Comparison of ENCODE assay signal across 32 mouse cellular contexts in genomic region chr12:92092794-92093365, GRCm38 (mm10).
DNase-seq lines count a peak whose midpoint lies in the region; ATAC-seq and TF ChIP-seq lines count a peak whose summit lies in the region.
"Had no signal": no experiment of that assay in that cellular context is flagged by ENCODE, and none has a peak within 500 bp of the region (broad histone marks: within the 10 kb centered on the region; RNA-seq: fewer than 3 reads in every experiment).

No protein-coding gene starts in this region.

- H3K9me3 ChIP-seq in forebrain, postnatal 0 days (ENCODE audit: low read length), result no peaks in the 10 kb centered on the region
- no peaks in the 10 kb centered on the region for H3K9me3 ChIP-seq in forebrain, embryonic 13.5 days (replicated peaks)
- no peaks in the 10 kb centered on the region for H3K9me3 ChIP-seq in intestine, embryonic 15.5 days
- no peaks in the 10 kb centered on the region for H3K9me3 ChIP-seq in stomach, postnatal 0 days (ENCODE audit: control insufficient read depth, low read length)
- H3K9me3 ChIP-seq: embryonic facial prominence, embryonic 13.5 days; G1E; heart, embryonic 10.5 days; heart, embryonic 15.5 days; hindbrain, embryonic 13.5 days; limb, embryonic 12.5 days; liver, embryonic 15.5 days; midbrain, embryonic 10.5 days; midbrain, embryonic 15.5 days; neural tube, embryonic 15.5 days had no signal

- H3K9ac ChIP-seq in forebrain, postnatal 0 days, result no peak overlapping the region
- H3K9ac ChIP-seq in forebrain, embryonic 13.5 days, result no peak overlapping the region
- no peak overlapping the region for H3K9ac ChIP-seq in intestine, embryonic 15.5 days
- no peak overlapping the region for H3K9ac ChIP-seq in stomach, postnatal 0 days (ENCODE audit: low read length)
- H3K9ac ChIP-seq: embryonic facial prominence, embryonic 13.5 days; heart, embryonic 15.5 days; hindbrain, embryonic 13.5 days; limb, embryonic 12.5 days; liver, embryonic 15.5 days; lung, embryonic 14.5 days; midbrain, embryonic 15.5 days; neural tube, embryonic 15.5 days had no signal

- H3K4me2 ChIP-seq in forebrain, postnatal 0 days (ENCODE audit: low read depth), result no peak overlapping the region
- no peak overlapping the region for H3K4me2 ChIP-seq in forebrain, embryonic 13.5 days
- no peak overlapping the region for H3K4me2 ChIP-seq in intestine, embryonic 15.5 days (replicated peaks)
- no peak overlapping the region for H3K4me2 ChIP-seq in stomach, postnatal 0 days (replicated peaks; ENCODE audit: low read depth)
- H3K4me2 ChIP-seq: embryonic facial prominence, embryonic 13.5 days; heart, embryonic 15.5 days; hindbrain, embryonic 13.5 days; limb, embryonic 12.5 days; liver, embryonic 15.5 days; lung, embryonic 14.5 days; midbrain, embryonic 15.5 days; neural tube, embryonic 15.5 days had no signal

- DNase-seq in forebrain, postnatal 0 days, result no peak
- peak; percentile 20 for DNase-seq in kidney, postnatal 10 days
- DNase-seq in kidney, postnatal 36 days, result no peak
- peak; percentile 14 for DNase-seq in stomach, postnatal 0 days (ENCODE audit: low spot score)
- no peak for DNase-seq in right cerebral cortex, postnatal 36 days (ENCODE audit: low spot score in 2 of 2)
- DNase-seq: adrenal gland, adult 8-10 months; cerebellum, adult 11-12 months; cerebellum, adult 9-11 months; embryo, embryonic 11 days; gastrocnemius, postnatal 25 days; heart, adult 11 months; heart, postnatal 36 days; kidney, adult 2 months; layer of hippocampus, adult 9-11 months; lung, embryonic 14.5 days; lung, postnatal 14 days; retina, postnatal 1 day; right cerebral cortex, postnatal 14 days; spleen, adult 18-20 months had no signal

- 68% methylated on average over 10 of the region's 10 CpGs for WGBS in forebrain, postnatal 0 days
- 88% methylated on average over 10 of the region's 10 CpGs for WGBS in forebrain, embryonic 13.5 days
- whole genome bisulfite sequencing in intestine, embryonic 15.5 days, result 55% methylated on average over 10 of the region's 10 CpGs
- WGBS in stomach, postnatal 0 days, result 49% methylated on average over 10 of the region's 10 CpGs

- ATAC-seq in forebrain, postnatal 0 days, result no peak; the same call in 1 of the 2 replicates
- ATAC-seq in forebrain, embryonic 13.5 days, result no peak
- ATAC-seq in intestine, embryonic 15.5 days, result peak; percentile 66; the same call in 1 of the 2 replicates
- ATAC-seq in stomach, postnatal 0 days (ENCODE audit: low FRiP score, low TSS enrichment), result no peak
- ATAC-seq: midbrain, embryonic 15.5 days had no signal

- no peaks in the 10 kb centered on the region for H3K36me3 ChIP-seq in forebrain, postnatal 0 days (ENCODE audit: insufficient read depth)
- H3K36me3 ChIP-seq in forebrain, embryonic 13.5 days (ENCODE audit: poor library complexity, severe bottlenecking), result no peaks in the 10 kb centered on the region
- H3K36me3 ChIP-seq in intestine, embryonic 15.5 days, result no peaks in the 10 kb centered on the region
- H3K36me3 ChIP-seq in stomach, postnatal 0 days (ENCODE audit: control insufficient read depth, insufficient read depth, low read length), result no peaks in the 10 kb centered on the region
- H3K36me3 ChIP-seq: embryonic facial prominence, embryonic 13.5 days; G1E; heart, embryonic 10.5 days; heart, embryonic 15.5 days; hindbrain, embryonic 13.5 days; limb, embryonic 12.5 days; liver, embryonic 15.5 days; midbrain, embryonic 10.5 days; midbrain, embryonic 15.5 days; neural tube, embryonic 15.5 days had no signal

- TF ChIP-seq CTCF in forebrain, postnatal 0 days (IDR thresholded peaks at IDR 0.05; ENCODE audit: low read depth), result no peak
- TF ChIP-seq CTCF in stomach, postnatal 0 days (IDR thresholded peaks at IDR 0.05; ENCODE audit: low read depth), result no peak

- no peak for TF ChIP-seq EP300 in stomach, postnatal 0 days (optimal IDR thresholded peaks at IDR 0.05)

- H3K27ac ChIP-seq in forebrain, postnatal 0 days (ENCODE audit: low read depth, low read length), result peak overlapping the region; percentile 40; the same call in 1 of the 2 replicates
- no peak overlapping the region for H3K27ac ChIP-seq in forebrain, embryonic 13.5 days
- no peak overlapping the region for H3K27ac ChIP-seq in intestine, embryonic 15.5 days
- H3K27ac ChIP-seq in stomach, postnatal 0 days (replicated peaks), result no peak overlapping the region
- H3K27ac ChIP-seq: embryonic facial prominence, embryonic 13.5 days; heart, embryonic 10.5 days; heart, embryonic 15.5 days; hindbrain, embryonic 13.5 days; limb, embryonic 12.5 days; liver, embryonic 15.5 days; midbrain, embryonic 10.5 days; midbrain, embryonic 15.5 days; neural tube, embryonic 15.5 days had no signal

- no peak overlapping the region for H3K4me3 ChIP-seq in forebrain, postnatal 0 days (ENCODE audit: low read depth, low read length)
- H3K4me3 ChIP-seq in forebrain, embryonic 13.5 days, result no peak overlapping the region
- H3K4me3 ChIP-seq in intestine, embryonic 15.5 days (replicated peaks), result no peak overlapping the region
- no peak overlapping the region for H3K4me3 ChIP-seq in stomach, postnatal 0 days (ENCODE audit: low read depth, low read length)
- H3K4me3 ChIP-seq: embryonic facial prominence, embryonic 13.5 days; erythroblast, embryonic 14.5 days; heart, embryonic 10.5 days; heart, embryonic 15.5 days; hindbrain, embryonic 13.5 days; limb, embryonic 12.5 days; liver, embryonic 15.5 days; midbrain, embryonic 10.5 days; midbrain, embryonic 15.5 days; neural tube, embryonic 15.5 days had no signal

- H3K27me3 ChIP-seq in forebrain, postnatal 0 days (ENCODE audit: insufficient read depth, low read length), result no peaks in the 10 kb centered on the region
- no peaks in the 10 kb centered on the region for H3K27me3 ChIP-seq in forebrain, embryonic 13.5 days
- no peaks in the 10 kb centered on the region for H3K27me3 ChIP-seq in intestine, embryonic 15.5 days (replicated peaks)
- H3K27me3 ChIP-seq in stomach, postnatal 0 days (ENCODE audit: control insufficient read depth, insufficient read depth, low read length), result no peaks in the 10 kb centered on the region
- H3K27me3 ChIP-seq: embryonic facial prominence, embryonic 13.5 days; heart, embryonic 15.5 days; hindbrain, embryonic 13.5 days; limb, embryonic 12.5 days; liver, embryonic 15.5 days; midbrain, embryonic 15.5 days; neural tube, embryonic 15.5 days had no signal

- H3K4me1 ChIP-seq in forebrain, postnatal 0 days (ENCODE audit: insufficient read depth), result no peaks in the 10 kb centered on the region
- H3K4me1 ChIP-seq in forebrain, embryonic 13.5 days, result no peaks in the 10 kb centered on the region
- no peaks in the 10 kb centered on the region for H3K4me1 ChIP-seq in intestine, embryonic 15.5 days (replicated peaks)
- H3K4me1 ChIP-seq in stomach, postnatal 0 days (replicated peaks; ENCODE audit: control insufficient read depth, insufficient read depth), result no peaks in the 10 kb centered on the region
- H3K4me1 ChIP-seq: embryonic facial prominence, embryonic 13.5 days; heart, embryonic 10.5 days; heart, embryonic 15.5 days; hindbrain, embryonic 13.5 days; limb, embryonic 12.5 days; liver, embryonic 15.5 days; midbrain, embryonic 10.5 days; midbrain, embryonic 15.5 days; neural tube, embryonic 15.5 days had no signal

Comparison
In these comparisons a context has a peak if more than half of its experiments do, and no peak if none do; other contexts are left out.
1. DNase-seq: peak in kidney, postnatal 10 days (single experiment) and stomach, postnatal 0 days (single experiment); none in forebrain, postnatal 0 days (single experiment), kidney, postnatal 36 days (0 of 2) and right cerebral cortex, postnatal 36 days (0 of 2).